Mouse (Mus musculus) stomach, embryonic 16.5 days (tissue): Measurements from ENCODE around the gene Stox1. TPM values are rescaled to one million over a fixed set of nuclear protein-coding genes. Genes with fewer than 3 reads are reported as not detected.
A peak's percentile ranks its signal among the peaks of the same experiment; 100 is the strongest.

Experiments
- ATAC-seq: fragments of 200-750 bp; cut with Nextera tagmentation; 2 replicates; pipeline ENCODE4 v1.8.0; 2017; ENCODE audit warnings: moderate number of reproducible peaks, moderate TSS enrichment; ENCODE audit not compliant: insufficient read depth, low FRiP score
- H3K27ac ChIP-seq: fragments of 300-500 bp; sonication (generic); 2 replicates; pipeline ENCODE4 v1.5.1; 2014; ENCODE audit warnings: low read length
- H3K27me3 ChIP-seq: fragments of 300-500 bp; sonication (generic); 2 replicates; pipeline ENCODE4 v1.6.1; 2014; ENCODE audit warnings: low read length, control low read depth, mixed read lengths; ENCODE audit not compliant: control insufficient read depth, insufficient read depth
- H3K36me3 ChIP-seq: fragments of 300-500 bp; sonication (generic); 2 replicates; pipeline ENCODE4 v1.6.1; 2014; ENCODE audit warnings: low read length; ENCODE audit not compliant: control insufficient read depth, insufficient read depth
- H3K4me1 ChIP-seq: fragments of 300-500 bp; sonication (generic); 2 replicates; pipeline ENCODE4 v1.6.1; 2014; ENCODE audit warnings: low read length, control low read depth, mixed read lengths; ENCODE audit not compliant: control insufficient read depth, insufficient read depth
- H3K4me2 ChIP-seq: fragments of 300-500 bp; sonication (generic); 2 replicates; pipeline ENCODE4 v1.6.1; 2014; ENCODE audit warnings: low read depth, low read length, mixed read lengths
- H3K4me3 ChIP-seq: fragments of 300-500 bp; sonication (generic); replicated peaks from 2 replicates; pipeline ENCODE4 v1.5.1; 2014; ENCODE audit warnings: mild to moderate bottlenecking, low read length
- H3K9ac ChIP-seq: fragments of 300-500 bp; sonication (generic); 2 replicates; pipeline ENCODE4 v1.6.1; 2014; ENCODE audit warnings: low read length
- H3K9me3 ChIP-seq: fragments of 300-500 bp; sonication (generic); replicated peaks from 2 replicates; pipeline ENCODE4 v1.6.1; 2016; ENCODE audit warnings: low read length, control low read depth; ENCODE audit not compliant: control insufficient read depth
- WGBS: fragments of 180-500 bp; shearing (Covaris S2); extraction: QIAGEN DNeasy Blood & Tissue Kit; methylation state at CpG from one replicate; pipeline ENCODE4 v1.1.7; 2014; 5-methylcytosine and 5-hydroxymethylcytosine counted together
- microRNA-seq: library from miRNA; unstranded; fragments of <30 nt; microRNA quantifications from one replicate; pipeline ENCODE4, GENCODE M21; 2016
- polyA plus RNA-seq: library from polyadenylated mRNA; unstranded; fragments of >200 nt; fragmentation: Nextera tagmentation; extraction: Ambion mirVana; gene quantifications from 2 replicates; pipeline ENCODE4 v1.2.1, GENCODE M21; 2015

The Stox1 gene
- polyA plus RNA-seq, 1 experiment from 2014 or later = 0.84 TPM

GRCm38 (mm10) chr10:62650881-62651810 is 74.8 kb downstream of the Stox1 start, which contains the start of gene Ddx50:
Ddx50 (minus strand) TSS chr10:62651218.
- Histone ChIP-seq H3K4me2 (peak within 1 kb of the TSS; percentile 80), H3K36me3 (0 out of 2 replicates have a peak, but pooled peaks cover 6% of the 10 kb centered on the region), H3K9me3 (no peaks in the 10 kb centered on the region), H3K27ac (peak within 1 kb of the TSS; percentile 91), H3K4me3 (peak within 1 kb of the TSS; percentile 82), H3K4me1 (peaks cover 9% of the 10 kb centered on the region), H3K27me3 (no peaks in the 10 kb centered on the region), H3K9ac (peak within 1 kb of the TSS; percentile 92)
- peak; percentile 99 for ATAC-seq
- WGBS = under 1% methylated on average over 86 of the region's 89 CpGs

GRCm38 (mm10) chr10:62650358-62650782 is 75.6 kb downstream of the Stox1 start:
- ATAC-seq = no peak
- Histone ChIP-seq H3K27me3 (no peaks in the 10 kb centered on the region), H3K27ac (peak overlapping the region; percentile 91), H3K9ac (peak overlapping the region; percentile 92), H3K4me3 (peak overlapping the region; percentile 82), H3K9me3 (no peaks in the 10 kb centered on the region), H3K4me1 (peaks cover 9% of the 10 kb centered on the region), H3K36me3 (peaks cover 10% of the 10 kb centered on the region; the same call in 1 of the 2 replicates), H3K4me2 (peak overlapping the region; percentile 74)
- WGBS = under 1% methylated on average over 17 of the region's 17 CpGs

Small RNA genes lying within 50 kb of the gene (microRNA-seq; reads per million reads assigned to microRNA genes)
- gene Mir7215 = not detected

Other genes with a start within 250 kb of the Stox1 start
- gene Vps26a, start 239.3 kb downstream of the Stox1 start, polyA plus RNA-seq = 80.6 and 83.2 TPM in 2 replicates
- 15.8 and 26.4 TPM in 2 replicates for gene Srgn, start 198.7 kb downstream of the Stox1 start, polyA plus RNA-seq
- gene Kif1bp, start 147.7 kb downstream of the Stox1 start, polyA plus RNA-seq = 23.9 and 24.7 TPM in 2 replicates
- gene Ddx21, start 123.8 kb downstream of the Stox1 start, polyA plus RNA-seq = 20.0 and 21.1 TPM in 2 replicates
- gene Ddx50, start 74.9 kb downstream of the Stox1 start, polyA plus RNA-seq = 118 and 127 TPM in 2 replicates
- gene Ccar1, start 66.2 kb upstream of the Stox1 start, polyA plus RNA-seq = 103 TPM in 2 replicates
- 15.3 and 20.5 TPM in 2 replicates for gene Tet1, start 182.9 kb upstream of the Stox1 start, polyA plus RNA-seq
- gene Slc25a16, start 194.5 kb upstream of the Stox1 start, polyA plus RNA-seq = 13.4 and 13.9 TPM in 2 replicates
- 13.1 and 15.1 TPM in 2 replicates for gene Dna2, start 220.9 kb upstream of the Stox1 start, polyA plus RNA-seq